Mouse (Mus musculus): ENCODE measurements around the gene Ap5s1. TPM values are rescaled to one million over a fixed set of nuclear protein-coding genes. Genes with fewer than 3 reads are reported as not detected.
"Not testable (repeated sequence)": the region's sequence is repeated elsewhere in the genome, so short reads cannot be mapped to it uniquely, and the experiment has no call there.

Ap5s1 gene
- polyA plus RNA-seq, 1 experiment, result 14.5 TPM

DNA sequence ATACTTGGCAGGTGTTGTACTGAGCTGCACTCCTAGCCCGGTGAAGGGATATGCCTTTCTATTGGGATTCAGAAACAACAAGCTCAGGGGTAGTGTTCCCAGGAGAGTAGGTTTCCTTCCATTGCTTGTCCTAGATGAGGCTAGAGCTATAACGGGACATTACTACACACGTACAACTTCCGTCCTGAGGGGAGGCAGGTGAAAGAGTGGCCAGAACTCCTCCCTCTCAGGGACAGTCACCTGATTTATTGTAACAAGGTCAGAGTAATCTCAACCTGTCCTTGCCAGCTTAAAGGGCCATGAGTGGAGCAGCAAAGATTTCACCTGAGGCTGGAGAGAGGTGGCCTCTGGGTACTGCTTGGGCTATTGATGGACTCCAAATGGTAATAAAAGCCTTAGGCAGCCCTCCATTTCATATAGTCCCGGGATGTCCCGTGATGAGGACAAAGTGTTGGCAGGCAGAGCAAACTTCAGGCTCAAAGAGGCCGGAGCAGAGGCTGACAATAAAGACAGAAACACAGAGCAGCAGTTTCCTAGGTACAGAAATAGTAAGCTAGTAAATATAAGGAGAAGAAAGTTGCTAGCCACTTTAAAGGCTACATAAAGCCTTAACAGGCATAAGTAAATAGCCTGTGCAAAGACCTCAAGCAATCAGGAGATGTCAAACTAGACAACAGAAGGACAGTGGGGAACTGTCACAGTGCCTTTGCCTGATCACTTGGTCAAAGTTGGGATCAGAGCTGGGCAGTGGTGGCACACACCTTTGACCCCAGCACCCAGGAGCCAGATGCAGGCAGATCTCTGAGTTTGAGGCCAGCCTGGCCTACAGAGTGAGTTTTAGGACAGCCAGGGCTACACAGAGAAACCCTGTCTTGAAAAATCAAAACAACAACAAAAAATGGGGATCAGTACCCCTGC, 9.3 kb downstream of the Ap5s1 start:
- Histone ChIP-seq H3K4me3 (replicated peaks; ENCODE audit: control insufficient read depth, low read depth, low read length) (no peak overlapping the region), H3K4me1 (ENCODE audit: control insufficient read depth, insufficient read depth, low read length) (peaks cover 5% of the 10 kb centered on the region; the same call in 1 of the 2 replicates), H3K27ac (ENCODE audit: control insufficient read depth, insufficient read depth, low read depth, low read length, poor library complexity) (no peak overlapping the region)
- 87% methylated on average over 7 of the region's 7 CpGs for WGBS
- TF ChIP-seq POLR2A (IDR thresholded peaks at IDR 0.05; ENCODE audit: borderline replicate concordance, control insufficient read depth, low read depth, low read length), result no peak
- no peak for TF ChIP-seq CTCF (IDR thresholded peaks at IDR 0.05; ENCODE audit: control insufficient read depth, insufficient read depth, low read length)

DNA sequence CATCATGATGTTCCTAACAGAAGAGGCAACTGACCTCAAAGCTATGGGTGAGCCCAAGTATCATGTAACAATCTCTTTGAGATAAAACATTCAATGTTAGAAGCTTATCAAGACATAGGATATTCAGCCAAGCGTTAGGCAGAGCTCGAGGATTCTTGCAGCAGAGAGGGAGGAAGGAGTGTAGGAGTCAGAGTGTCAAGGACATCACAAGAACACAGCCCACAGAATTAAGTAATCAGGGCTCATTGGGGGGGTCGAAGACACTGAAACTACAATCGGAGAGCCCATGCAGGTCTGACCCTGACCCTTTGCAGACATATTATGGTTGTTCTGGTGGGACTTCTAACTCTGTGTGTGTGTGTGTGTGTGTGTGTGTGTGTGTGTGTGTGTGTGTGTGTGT, 13.2 kb downstream of the Ap5s1 start:
- Histone ChIP-seq H3K27ac (ENCODE audit: control insufficient read depth, insufficient read depth, low read depth, low read length, poor library complexity) (no peak overlapping the region), H3K4me1 (ENCODE audit: control insufficient read depth, insufficient read depth, low read length) (peaks cover 4% of the 10 kb centered on the region), H3K4me3 (replicated peaks; ENCODE audit: control insufficient read depth, low read depth, low read length) (no peak overlapping the region)
- TF ChIP-seq POLR2A (IDR thresholded peaks at IDR 0.05; ENCODE audit: borderline replicate concordance, control insufficient read depth, low read depth, low read length) (no peak), CTCF (IDR thresholded peaks at IDR 0.05; ENCODE audit: control insufficient read depth, insufficient read depth, low read length) (no peak)
- 32% methylated on average over 4 of the region's 4 CpGs for WGBS

DNA sequence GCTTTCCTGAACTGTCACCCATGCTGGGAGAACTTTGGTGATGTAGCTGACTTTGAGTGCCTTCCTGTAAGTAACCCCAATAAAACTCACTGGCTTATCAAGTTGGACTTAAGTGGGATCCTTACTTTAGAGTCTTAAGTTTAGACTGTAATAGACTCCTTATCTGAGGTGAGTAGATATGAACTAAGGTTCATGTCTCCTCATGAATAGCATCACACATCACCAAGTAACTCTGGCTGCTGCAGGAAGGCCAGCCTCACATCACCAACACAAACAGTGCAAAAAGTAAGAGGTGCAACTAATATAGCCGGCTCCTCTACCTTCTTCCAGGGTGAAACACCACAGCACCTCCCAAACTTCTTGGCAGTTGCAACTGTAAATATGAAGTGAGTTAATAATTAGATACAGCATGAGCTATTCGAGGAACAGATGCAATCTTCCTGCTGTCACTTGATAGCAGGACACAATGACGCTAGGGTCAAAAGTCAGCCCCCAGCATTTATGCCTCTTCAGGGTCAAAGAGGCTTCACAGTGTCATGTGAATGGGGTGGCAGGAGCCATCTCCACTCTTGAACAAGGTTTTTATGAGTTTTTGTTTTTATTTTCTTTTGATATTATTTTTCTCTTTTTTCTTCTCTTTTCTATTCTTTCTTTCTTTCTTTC, 15.1 kb downstream of the Ap5s1 start:
- H3K27ac ChIP-seq (ENCODE audit: control insufficient read depth, insufficient read depth, low read depth, low read length, poor library complexity), result no peak overlapping the region
- WGBS, result 58% methylated on average over 3 of the region's 3 CpGs
- peaks cover 4% of the 10 kb centered on the region for H3K4me1 ChIP-seq (ENCODE audit: control insufficient read depth, insufficient read depth, low read length)
- no peak overlapping the region for H3K4me3 ChIP-seq (replicated peaks; ENCODE audit: control insufficient read depth, low read depth, low read length)
- TF ChIP-seq POLR2A (IDR thresholded peaks at IDR 0.05; ENCODE audit: borderline replicate concordance, control insufficient read depth, low read depth, low read length) (no peak), CTCF (IDR thresholded peaks at IDR 0.05; ENCODE audit: control insufficient read depth, insufficient read depth, low read length) (no peak)

DNA sequence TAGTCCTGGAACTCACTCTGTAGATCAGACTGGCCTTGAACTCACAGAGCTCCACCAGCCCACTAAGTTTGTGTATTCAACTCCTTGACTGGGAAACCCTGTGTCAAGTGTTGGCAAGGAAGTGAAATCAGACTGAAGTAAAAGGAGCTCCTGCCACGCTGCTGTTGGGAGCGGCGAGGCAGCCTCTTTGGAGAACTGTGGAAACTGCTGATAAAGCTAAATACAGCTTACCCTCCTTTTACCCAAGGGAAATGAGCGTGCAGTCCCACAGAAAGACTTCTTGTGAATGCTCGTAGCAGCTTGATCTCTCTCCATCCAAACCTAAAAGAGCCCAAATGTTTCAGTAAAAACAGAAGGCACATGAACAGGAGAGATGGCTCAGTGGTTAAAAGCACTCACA, 15.7 kb downstream of the Ap5s1 start:
- TF ChIP-seq CTCF (IDR thresholded peaks at IDR 0.05; ENCODE audit: control insufficient read depth, insufficient read depth, low read length) (no peak), POLR2A (IDR thresholded peaks at IDR 0.05; ENCODE audit: borderline replicate concordance, control insufficient read depth, low read depth, low read length) (no peak)
- H3K4me1 ChIP-seq (ENCODE audit: control insufficient read depth, insufficient read depth, low read length), result peaks cover 4% of the 10 kb centered on the region
- no peak overlapping the region for H3K4me3 ChIP-seq (replicated peaks; ENCODE audit: control insufficient read depth, low read depth, low read length)
- no peak overlapping the region for H3K27ac ChIP-seq (ENCODE audit: control insufficient read depth, insufficient read depth, low read depth, low read length, poor library complexity)
- 29% methylated on average over 5 of the region's 5 CpGs for WGBS

DNA sequence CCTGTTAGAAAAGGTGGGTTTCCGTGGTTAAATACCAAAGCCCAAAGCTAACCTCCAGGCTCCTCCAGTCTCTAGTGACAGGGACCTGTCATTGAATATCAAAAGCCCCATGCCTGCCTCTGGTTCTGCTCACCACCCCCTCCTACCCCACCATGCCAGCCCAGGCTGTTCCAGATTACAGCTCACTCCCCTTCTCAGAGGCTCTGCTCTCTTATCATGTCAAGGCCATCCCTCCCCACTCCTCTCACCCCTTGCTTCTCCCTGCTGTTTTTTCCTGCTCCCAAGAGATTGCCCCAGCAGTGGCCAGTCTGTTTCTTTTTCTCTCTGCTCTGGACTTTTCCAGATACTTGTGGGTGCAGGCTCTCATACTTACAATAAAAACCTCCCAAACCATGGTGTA, 16.7 kb downstream of the Ap5s1 start:
- no peak overlapping the region for H3K4me3 ChIP-seq (replicated peaks; ENCODE audit: control insufficient read depth, low read depth, low read length)
- WGBS, result 72% methylated on average over 1 of the region's 1 CpGs
- H3K4me1 ChIP-seq (ENCODE audit: control insufficient read depth, insufficient read depth, low read length), result peaks cover 4% of the 10 kb centered on the region
- H3K27ac ChIP-seq (ENCODE audit: control insufficient read depth, insufficient read depth, low read depth, low read length, poor library complexity), result peak overlapping the region; percentile 44; the same call in 1 of the 2 replicates
- no peak for TF ChIP-seq POLR2A (IDR thresholded peaks at IDR 0.05; ENCODE audit: borderline replicate concordance, control insufficient read depth, low read depth, low read length)
- no peak for TF ChIP-seq CTCF (IDR thresholded peaks at IDR 0.05; ENCODE audit: control insufficient read depth, insufficient read depth, low read length)

DNA sequence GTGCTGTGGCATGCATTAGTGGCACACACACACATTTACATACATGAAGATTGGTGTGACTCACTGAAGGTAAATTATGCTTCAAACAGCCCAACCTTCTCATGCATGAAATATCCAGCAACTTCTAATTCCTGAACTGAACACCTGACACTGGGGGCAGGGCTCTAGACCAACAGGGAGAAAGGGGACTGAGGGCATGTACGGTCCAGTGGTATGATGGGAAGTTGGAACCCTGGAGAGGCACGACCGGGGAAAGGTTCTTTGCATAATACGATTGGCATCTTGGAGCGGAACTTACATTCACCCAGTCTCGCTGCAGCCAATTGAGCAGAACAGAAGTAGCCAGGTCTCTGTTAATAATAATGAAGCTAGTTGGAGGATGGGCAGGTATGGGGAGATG, 18.3 kb downstream of the Ap5s1 start:
- WGBS, result 92% methylated on average over 6 of the region's 6 CpGs
- peaks cover 4% of the 10 kb centered on the region for H3K4me1 ChIP-seq (ENCODE audit: control insufficient read depth, insufficient read depth, low read length)
- no peak overlapping the region for H3K4me3 ChIP-seq (replicated peaks; ENCODE audit: control insufficient read depth, low read depth, low read length)
- no peak overlapping the region for H3K27ac ChIP-seq (ENCODE audit: control insufficient read depth, insufficient read depth, low read depth, low read length, poor library complexity)
- TF ChIP-seq POLR2A (IDR thresholded peaks at IDR 0.05; ENCODE audit: borderline replicate concordance, control insufficient read depth, low read depth, low read length) (no peak), CTCF (IDR thresholded peaks at IDR 0.05; ENCODE audit: control insufficient read depth, insufficient read depth, low read length) (no peak)

DNA sequence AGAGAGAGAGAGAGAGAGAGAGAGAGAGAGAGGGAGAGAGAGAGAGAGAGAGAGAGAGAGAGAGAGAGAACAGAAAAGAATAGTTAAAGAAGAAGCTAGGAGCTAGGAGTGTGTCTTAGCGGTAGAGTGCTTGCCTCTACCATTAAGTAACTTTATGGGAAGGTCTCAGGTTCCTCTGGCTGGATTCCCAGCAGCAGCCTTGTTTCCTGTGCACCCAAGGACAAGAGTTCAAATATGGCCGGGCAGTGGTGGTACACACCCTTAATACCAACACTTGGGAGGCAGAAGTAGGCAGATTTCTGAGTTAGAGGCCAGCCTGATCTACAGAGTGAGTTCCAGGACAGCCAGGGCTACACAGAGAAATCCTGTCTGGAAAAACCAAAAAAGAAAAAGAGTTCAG, 19.8 kb downstream of the Ap5s1 start:
- 59% methylated on average over 2 of the region's 2 CpGs for WGBS
- not testable (repeated sequence) for H3K4me3 ChIP-seq (replicated peaks; ENCODE audit: control insufficient read depth, low read depth, low read length); H3K4me1 ChIP-seq (ENCODE audit: control insufficient read depth, insufficient read depth, low read length); H3K27ac ChIP-seq (ENCODE audit: control insufficient read depth, insufficient read depth, low read depth, low read length, poor library complexity)

DNA sequence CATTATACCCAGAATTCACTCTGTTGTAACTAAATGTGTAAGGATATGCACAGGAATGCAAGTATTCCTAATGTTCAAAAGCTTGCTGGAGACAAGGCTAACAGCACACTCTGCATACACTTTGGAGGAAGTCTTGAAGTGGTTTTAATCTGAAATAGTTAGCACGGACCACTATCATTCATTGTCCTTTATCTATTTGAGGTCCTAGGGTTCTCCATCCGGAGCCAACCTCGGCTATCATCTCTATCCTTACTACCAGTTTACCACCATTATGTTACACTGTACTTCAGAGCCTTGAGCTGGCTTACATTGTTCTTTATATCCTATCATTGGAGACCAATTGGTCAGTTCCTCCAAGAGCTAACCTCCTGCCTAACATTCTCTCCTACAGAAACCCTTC, 20.4 kb downstream of the Ap5s1 start:
- no peak overlapping the region for H3K4me3 ChIP-seq (replicated peaks; ENCODE audit: control insufficient read depth, low read depth, low read length)
- TF ChIP-seq POLR2A (IDR thresholded peaks at IDR 0.05; ENCODE audit: borderline replicate concordance, control insufficient read depth, low read depth, low read length), result no peak
- H3K27ac ChIP-seq (ENCODE audit: control insufficient read depth, insufficient read depth, low read depth, low read length, poor library complexity), result no peak overlapping the region
- peaks cover 4% of the 10 kb centered on the region for H3K4me1 ChIP-seq (ENCODE audit: control insufficient read depth, insufficient read depth, low read length)
- 71% methylated on average over 3 of the region's 3 CpGs for WGBS

All from bone marrow, adult 2 months (tissue).